Mouse (Mus musculus): ENCODE measurements around the gene Ank3. TPM values are rescaled to one million over a fixed set of nuclear protein-coding genes. Genes with fewer than 3 reads are reported as not detected.

Gene Ank3
- polyA plus RNA-seq, 1 experiment from 2014 or later, result 86.7 TPM

GRCm38 (mm10) chr10:69431101-69431500 is 32.5 kb downstream of the Ank3 start:
- Histone ChIP-seq H3K4me3 (ENCODE audit: low read depth, low read length) (no peak overlapping the region), H3K36me3 (ENCODE audit: control insufficient read depth, insufficient read depth, low read length) (no peaks in the 10 kb centered on the region), H3K27ac (ENCODE audit: low read length) (no peak overlapping the region), H3K9me3 (replicated peaks; ENCODE audit: control insufficient read depth, low read length, poor library complexity, severe bottlenecking) (no peaks in the 10 kb centered on the region), H3K4me2 (ENCODE audit: low read length) (no peak overlapping the region), H3K9ac (ENCODE audit: low read depth, low read length) (no peak overlapping the region), H3K4me1 (ENCODE audit: control insufficient read depth, insufficient read depth, low read length) (no peaks in the 10 kb centered on the region), H3K27me3 (ENCODE audit: control insufficient read depth, insufficient read depth, low read depth, low read length) (no peaks in the 10 kb centered on the region)
- 84% methylated on average over 7 of the region's 7 CpGs for WGBS
- ATAC-seq, result no peak

- no peak overlapping the region for H3K27ac ChIP-seq (ENCODE audit: low read length)
- H3K9me3 ChIP-seq (replicated peaks; ENCODE audit: control insufficient read depth, low read length, poor library complexity, severe bottlenecking), result no peaks in the 10 kb centered on the region
- H3K4me2 ChIP-seq (ENCODE audit: low read length), result no peak overlapping the region
- ATAC-seq, result no peak
- no peaks in the 10 kb centered on the region for H3K4me1 ChIP-seq (ENCODE audit: control insufficient read depth, insufficient read depth, low read length)
- H3K36me3 ChIP-seq (ENCODE audit: control insufficient read depth, insufficient read depth, low read length), result no peaks in the 10 kb centered on the region
- H3K4me3 ChIP-seq (ENCODE audit: low read depth, low read length), result no peak overlapping the region
- H3K9ac ChIP-seq (ENCODE audit: low read depth, low read length), result no peak overlapping the region
- 79% methylated on average over 6 of the region's 6 CpGs for WGBS
- H3K27me3 ChIP-seq (ENCODE audit: control insufficient read depth, insufficient read depth, low read depth, low read length), result no peaks in the 10 kb centered on the region
Measured at GRCm38 (mm10) chr10:69435213-69435612, 36.6 kb downstream of the Ank3 start.

- Histone ChIP-seq H3K4me3 (ENCODE audit: low read depth, low read length) (no peak overlapping the region), H3K36me3 (ENCODE audit: control insufficient read depth, insufficient read depth, low read length) (no peaks in the 10 kb centered on the region), H3K27ac (ENCODE audit: low read length) (no peak overlapping the region), H3K9me3 (replicated peaks; ENCODE audit: control insufficient read depth, low read length, poor library complexity, severe bottlenecking) (no peaks in the 10 kb centered on the region), H3K9ac (ENCODE audit: low read depth, low read length) (no peak overlapping the region), H3K27me3 (ENCODE audit: control insufficient read depth, insufficient read depth, low read depth, low read length) (no peaks in the 10 kb centered on the region), H3K4me1 (ENCODE audit: control insufficient read depth, insufficient read depth, low read length) (no peaks in the 10 kb centered on the region), H3K4me2 (ENCODE audit: low read length) (no peak overlapping the region)
- WGBS, result 66% methylated on average over 8 of the region's 8 CpGs
- ATAC-seq, result no peak
Measured at GRCm38 (mm10) chr10:69439449-69439848, 40.9 kb downstream of the Ank3 start.

GRCm38 (mm10) chr10:69444546-69444945 is 46.0 kb downstream of the Ank3 start:
- no peak overlapping the region for H3K27ac ChIP-seq (ENCODE audit: low read length)
- no peak for ATAC-seq
- no peaks in the 10 kb centered on the region for H3K4me1 ChIP-seq (ENCODE audit: control insufficient read depth, insufficient read depth, low read length)
- H3K4me3 ChIP-seq (ENCODE audit: low read depth, low read length), result no peak overlapping the region
- no peaks in the 10 kb centered on the region for H3K36me3 ChIP-seq (ENCODE audit: control insufficient read depth, insufficient read depth, low read length)
- no peak overlapping the region for H3K4me2 ChIP-seq (ENCODE audit: low read length)
- 70% methylated on average over 5 of the region's 5 CpGs for WGBS
- no peak overlapping the region for H3K9ac ChIP-seq (ENCODE audit: low read depth, low read length)
- no peaks in the 10 kb centered on the region for H3K27me3 ChIP-seq (ENCODE audit: control insufficient read depth, insufficient read depth, low read depth, low read length)
- H3K9me3 ChIP-seq (replicated peaks; ENCODE audit: control insufficient read depth, low read length, poor library complexity, severe bottlenecking), result no peaks in the 10 kb centered on the region

- Histone ChIP-seq H3K4me1 (ENCODE audit: control insufficient read depth, insufficient read depth, low read length) (no peaks in the 10 kb centered on the region), H3K9me3 (replicated peaks; ENCODE audit: control insufficient read depth, low read length, poor library complexity, severe bottlenecking) (no peaks in the 10 kb centered on the region), H3K9ac (ENCODE audit: low read depth, low read length) (no peak overlapping the region), H3K36me3 (ENCODE audit: control insufficient read depth, insufficient read depth, low read length) (no peaks in the 10 kb centered on the region), H3K27me3 (ENCODE audit: control insufficient read depth, insufficient read depth, low read depth, low read length) (no peaks in the 10 kb centered on the region), H3K4me3 (ENCODE audit: low read depth, low read length) (no peak overlapping the region), H3K4me2 (ENCODE audit: low read length) (no peak overlapping the region), H3K27ac (ENCODE audit: low read length) (no peak overlapping the region)
- WGBS, result 49% methylated on average over 7 of the region's 7 CpGs
- ATAC-seq, result no peak
Measured at GRCm38 (mm10) chr10:69445951-69446350, 47.4 kb downstream of the Ank3 start.

- Histone ChIP-seq H3K9me3 (replicated peaks; ENCODE audit: control insufficient read depth, low read length, poor library complexity, severe bottlenecking) (no peaks in the 10 kb centered on the region), H3K4me1 (ENCODE audit: control insufficient read depth, insufficient read depth, low read length) (no peaks in the 10 kb centered on the region), H3K36me3 (ENCODE audit: control insufficient read depth, insufficient read depth, low read length) (no peaks in the 10 kb centered on the region), H3K27ac (ENCODE audit: low read length) (no peak overlapping the region), H3K4me2 (ENCODE audit: low read length) (no peak overlapping the region), H3K27me3 (ENCODE audit: control insufficient read depth, insufficient read depth, low read depth, low read length) (no peaks in the 10 kb centered on the region), H3K9ac (ENCODE audit: low read depth, low read length) (no peak overlapping the region), H3K4me3 (ENCODE audit: low read depth, low read length) (no peak overlapping the region)
- no peak for ATAC-seq
- WGBS, result 89% methylated on average over 5 of the region's 5 CpGs
Measured at GRCm38 (mm10) chr10:69446566-69446965, 48.0 kb downstream of the Ank3 start.

- 93% methylated on average over 5 of the region's 5 CpGs for WGBS
- ATAC-seq, result no peak
Measured at GRCm38 (mm10) chr10:69447308-69447707, 48.7 kb downstream of the Ank3 start.

GRCm38 (mm10) chr10:69448174-69448573 is 49.6 kb downstream of the Ank3 start:
- no peak overlapping the region for H3K4me2 ChIP-seq (ENCODE audit: low read length)
- peaks cover 5% of the 10 kb centered on the region; the same call in 1 of the 2 replicates for H3K4me1 ChIP-seq (ENCODE audit: control insufficient read depth, insufficient read depth, low read length)
- no peak for ATAC-seq
- H3K27ac ChIP-seq (ENCODE audit: low read length), result no peak overlapping the region
- H3K9ac ChIP-seq (ENCODE audit: low read depth, low read length), result no peak overlapping the region
- no peaks in the 10 kb centered on the region for H3K36me3 ChIP-seq (ENCODE audit: control insufficient read depth, insufficient read depth, low read length)
- WGBS, result 60% methylated on average over 3 of the region's 3 CpGs
- H3K9me3 ChIP-seq (replicated peaks; ENCODE audit: control insufficient read depth, low read length, poor library complexity, severe bottlenecking), result no peaks in the 10 kb centered on the region
- no peak overlapping the region for H3K4me3 ChIP-seq (ENCODE audit: low read depth, low read length)
- H3K27me3 ChIP-seq (ENCODE audit: control insufficient read depth, insufficient read depth, low read depth, low read length), result no peaks in the 10 kb centered on the region

More at GRCm38 (mm10) chr10:69447308-69447707, 48.7 kb downstream of the Ank3 start:
- no peaks in the 10 kb centered on the region for H3K9me3 ChIP-seq (replicated peaks; ENCODE audit: control insufficient read depth, low read length, poor library complexity, severe bottlenecking)
- H3K4me3 ChIP-seq (ENCODE audit: low read depth, low read length), result no peak overlapping the region
- no peak overlapping the region for H3K27ac ChIP-seq (ENCODE audit: low read length)
- no peaks in the 10 kb centered on the region for H3K36me3 ChIP-seq (ENCODE audit: control insufficient read depth, insufficient read depth, low read length)
- H3K4me2 ChIP-seq (ENCODE audit: low read length), result no peak overlapping the region
- H3K9ac ChIP-seq (ENCODE audit: low read depth, low read length), result no peak overlapping the region
- no peaks in the 10 kb centered on the region for H3K27me3 ChIP-seq (ENCODE audit: control insufficient read depth, insufficient read depth, low read depth, low read length)
- H3K4me1 ChIP-seq (ENCODE audit: control insufficient read depth, insufficient read depth, low read length), result peaks cover under 1% of the 10 kb centered on the region; the same call in 1 of the 2 replicates

- ATAC-seq, result no peak
- H3K4me1 ChIP-seq (ENCODE audit: control insufficient read depth, insufficient read depth, low read length), result peaks cover 5% of the 10 kb centered on the region; the same call in 1 of the 2 replicates
- H3K9ac ChIP-seq (ENCODE audit: low read depth, low read length), result no peak overlapping the region
- no peaks in the 10 kb centered on the region for H3K27me3 ChIP-seq (ENCODE audit: control insufficient read depth, insufficient read depth, low read depth, low read length)
- no peaks in the 10 kb centered on the region for H3K9me3 ChIP-seq (replicated peaks; ENCODE audit: control insufficient read depth, low read length, poor library complexity, severe bottlenecking)
- no peak overlapping the region for H3K4me3 ChIP-seq (ENCODE audit: low read depth, low read length)
- 76% methylated on average over 5 of the region's 5 CpGs for WGBS
- H3K4me2 ChIP-seq (ENCODE audit: low read length), result no peak overlapping the region
- H3K36me3 ChIP-seq (ENCODE audit: control insufficient read depth, insufficient read depth, low read length), result no peaks in the 10 kb centered on the region
- no peak overlapping the region for H3K27ac ChIP-seq (ENCODE audit: low read length)
Measured at GRCm38 (mm10) chr10:69451006-69451405, 52.4 kb downstream of the Ank3 start.
